Mouse (Mus musculus) left cerebral cortex, postnatal 10 days (tissue): ENCODE data around the gene Dnajc12. TPM values are rescaled to one million over a fixed set of nuclear protein-coding genes. Genes with fewer than 3 reads are reported as not detected.
"Not testable (repeated sequence)": the region's sequence is repeated elsewhere in the genome, so short reads cannot be mapped to it uniquely, and the experiment has no call there.

ENCODE experiments used
- DNase-seq, 2 experiments: peaks; one replicate each; pipeline ENCODE4 v3.0.0; 2021 to 2022; ENCODE audit warnings: low spot score in 2 of 2, mixed read lengths in 1 of 2; ENCODE audit errors: extremely low spot score in 1 of 2
- intact Hi-C: fragments of 180-260 bp; cut with DNase I; formaldehyde crosslinking; loops from one replicate; pipeline ENCODE4 v1.15.1; 2025
- total RNA-seq, 2 experiments: library from RNA; stranded (reverse); gene quantifications; 2 replicates each; pipeline ENCODE4 v1.2.3; 2021

Dnajc12 gene
- 10 to 100 TPM in 1 of 2 experiments, 1 to 10 TPM in 1; 9.0 to 13.0 TPM for total RNA-seq

DNA sequence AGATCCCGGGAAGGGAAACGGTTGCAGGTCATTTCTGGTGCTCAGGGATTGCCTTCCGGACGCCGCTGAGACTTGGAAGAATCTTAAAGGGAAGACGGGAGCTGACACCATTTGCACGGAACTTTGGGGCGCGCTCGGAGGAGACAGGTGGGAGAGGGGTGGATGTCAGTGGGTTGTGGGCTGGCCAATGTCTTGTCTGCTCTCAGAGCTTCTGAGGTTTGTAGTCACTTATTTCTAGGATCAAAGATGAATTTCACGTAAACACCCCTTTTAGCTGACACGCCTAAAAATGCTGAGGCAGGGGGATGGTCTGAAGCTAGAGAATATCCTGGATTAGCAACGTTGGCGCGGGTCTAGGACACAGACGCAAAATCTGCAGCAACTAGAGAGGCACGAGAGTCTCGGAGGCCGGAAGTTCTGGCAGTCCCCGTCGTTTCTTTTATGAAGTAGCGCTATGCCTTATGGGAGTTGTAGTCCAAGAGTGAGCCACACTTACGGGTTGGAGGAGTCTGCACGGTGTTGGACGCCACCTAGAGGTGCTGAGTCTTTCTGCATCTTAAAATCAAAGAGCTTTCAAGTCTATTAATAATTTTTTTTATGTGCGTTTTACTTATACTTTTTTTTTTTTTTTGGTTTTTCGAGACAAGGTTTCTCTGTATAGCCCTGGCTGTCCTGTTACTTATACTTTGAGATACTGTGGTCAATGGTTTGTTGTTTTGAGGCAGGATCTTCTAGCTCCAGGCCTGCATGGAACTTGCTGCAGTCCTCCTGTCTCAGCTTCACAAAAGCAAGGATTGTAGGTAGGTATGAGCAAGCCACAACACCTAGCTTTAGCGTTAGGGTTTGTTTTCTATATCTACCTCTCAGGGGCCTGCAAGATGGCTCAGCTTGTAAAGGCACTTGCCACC lies at the start of gene Dnajc12:
Dnajc12 (plus strand) TSS at position 72 of the 908 bp plus-strand sequence.
- peak; percentile 88 to 89 for DNase-seq
- intact Hi-C loops = no loop called here

GRCm38 (mm10) chr10:63336901-63337300 lies 45.3 kb upstream of the Dnajc12 start:
- intact Hi-C loops = loop anchor here (5.0 kb wide), 1 partner anchor 40 kb away; no protein-coding TSS in a partner anchor
- no peak for DNase-seq

DNA sequence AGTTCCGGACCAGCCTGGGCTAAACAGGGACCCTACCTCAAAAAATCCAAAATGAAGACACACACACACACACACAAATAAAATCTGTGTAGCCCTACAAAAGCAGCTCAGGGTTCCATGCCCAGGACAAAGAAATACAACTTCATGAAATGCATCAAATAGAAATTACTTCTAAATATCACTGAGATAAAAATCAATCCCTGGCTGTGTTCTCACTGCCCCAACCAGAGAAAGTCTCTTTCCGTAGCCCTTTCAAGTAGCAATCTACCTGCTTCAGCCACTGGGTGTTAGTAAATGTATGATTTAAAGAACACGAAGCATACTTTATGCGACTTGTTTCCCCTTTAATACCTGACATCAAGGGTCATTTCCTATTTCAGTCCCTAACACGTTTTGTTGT lies 44.9 kb upstream of the Dnajc12 start:
- no peak for DNase-seq
- intact Hi-C loops = loop anchor here (5.0 kb wide), 1 partner anchor 40 kb away; no protein-coding TSS in a partner anchor

GRCm38 (mm10) chr10:63337951-63338836 lies 44.0 kb upstream of the Dnajc12 start:
- intact Hi-C loops = loop anchor here (5.0 kb wide), 1 partner anchor 39 kb away; no protein-coding TSS in a partner anchor
- peak; percentile 6 to 75 for DNase-seq

- intact Hi-C loops = loop anchor here (5.0 kb wide), 1 partner anchor 38 kb away; no protein-coding TSS in a partner anchor
Measured at GRCm38 (mm10) chr10:63338914-63339643, 43.2 kb upstream of the Dnajc12 start.

GRCm38 (mm10) chr10:63341351-63341750 lies 40.9 kb upstream of the Dnajc12 start:
- DNase-seq = no peak
- intact Hi-C loops = no loop called here

More at GRCm38 (mm10) chr10:63338914-63339643, 43.2 kb upstream of the Dnajc12 start:
- DNase-seq = peak; percentile 79 to 93

DNA sequence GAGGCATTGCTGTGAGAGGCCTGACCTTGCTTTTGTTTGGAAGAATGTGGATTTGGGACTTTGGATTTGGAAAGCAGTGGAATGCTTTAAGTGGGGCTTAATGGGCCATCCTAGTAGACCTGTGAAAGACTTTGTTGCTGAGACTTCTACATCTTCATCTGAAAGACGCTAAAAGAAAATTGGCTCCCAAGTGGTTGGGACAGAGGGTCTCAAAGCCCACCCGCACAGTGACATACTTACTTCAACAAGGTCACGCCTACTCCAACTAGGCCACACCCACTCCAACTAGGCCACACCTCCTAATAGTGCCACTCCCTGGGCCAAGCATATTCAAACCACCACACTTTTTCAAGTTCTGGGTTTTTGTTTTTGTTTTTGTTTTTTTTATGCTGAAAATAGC lies 37.5 kb upstream of the Dnajc12 start:
- intact Hi-C loops = no loop called here

DNA sequence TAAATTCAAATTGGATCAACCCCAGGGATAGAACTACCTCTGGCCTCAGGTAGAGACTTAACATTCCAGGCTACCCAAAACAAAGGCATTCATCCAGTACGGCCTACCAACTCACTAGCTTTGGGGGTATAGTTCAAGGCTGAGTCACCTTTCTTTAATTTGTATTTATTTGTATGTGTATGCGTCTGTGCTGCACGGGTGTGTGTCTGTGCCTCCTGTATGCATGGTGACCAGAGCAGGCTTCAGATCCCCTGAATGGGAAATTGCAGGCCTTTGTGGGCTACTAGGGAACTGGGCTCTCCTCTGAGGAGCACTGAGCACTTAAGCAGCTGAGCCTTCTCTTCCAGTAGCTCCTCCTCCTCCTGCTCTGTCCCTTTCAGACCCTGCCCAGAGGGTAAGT lies 34.0 kb upstream of the Dnajc12 start:
- DNase-seq = no peak
- intact Hi-C loops = no loop called here

More for the DNA sequence above, 37.5 kb upstream of the Dnajc12 start:
- no peak for DNase-seq

- intact Hi-C loops = no loop called here
- no peak for DNase-seq
Measured at GRCm38 (mm10) chr10:63350666-63351065, 31.6 kb upstream of the Dnajc12 start.

- DNase-seq, intact Hi-C loops: not testable (repeated sequence)
Measured at GRCm38 (mm10) chr10:63351099-63351498, 31.1 kb upstream of the Dnajc12 start.

DNA sequence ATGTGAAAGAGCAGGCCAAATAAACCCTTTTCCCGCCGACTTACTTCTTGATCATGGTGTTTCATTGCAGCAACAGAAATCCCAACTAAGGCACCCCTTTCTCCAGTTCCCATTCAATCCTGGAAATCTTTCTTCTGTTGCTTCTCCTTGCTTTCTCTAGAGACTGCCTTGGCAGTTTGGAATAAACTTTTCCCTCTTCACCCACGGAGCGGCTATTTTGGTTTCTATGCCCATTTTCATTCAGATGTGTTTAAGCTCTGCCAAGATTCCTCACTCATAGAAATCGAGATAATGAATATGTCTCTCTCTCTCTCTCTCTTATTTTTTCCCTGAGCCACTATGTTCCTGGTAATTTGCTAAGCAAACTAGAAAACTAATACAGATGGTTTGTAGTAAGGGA lies 30.1 kb upstream of the Dnajc12 start:
- intact Hi-C loops = no loop called here
- peak in 1 of 2 experiments; percentile 16 for DNase-seq

DNA sequence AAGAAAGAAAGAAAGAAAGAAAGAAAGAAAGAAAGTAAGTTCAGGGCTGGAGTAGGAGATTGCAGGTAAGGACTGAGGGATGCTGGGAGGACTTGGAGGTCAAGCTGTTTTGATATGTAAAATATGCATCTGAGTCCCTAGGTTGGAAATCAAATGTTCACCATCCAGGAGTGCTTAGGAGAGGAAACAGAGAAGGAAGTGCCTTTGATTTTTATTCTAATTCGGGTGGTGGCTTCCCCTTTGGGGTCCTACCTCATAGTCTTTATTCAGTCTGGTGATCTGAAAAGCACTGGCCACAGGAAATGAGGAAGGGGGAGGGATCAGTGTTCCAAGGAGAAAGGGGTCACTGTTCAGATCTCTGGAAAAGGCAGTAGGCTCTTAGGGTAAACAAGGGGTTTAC lies 21.7 kb upstream of the Dnajc12 start:
- DNase-seq = no peak
- intact Hi-C loops = no loop called here

DNA sequence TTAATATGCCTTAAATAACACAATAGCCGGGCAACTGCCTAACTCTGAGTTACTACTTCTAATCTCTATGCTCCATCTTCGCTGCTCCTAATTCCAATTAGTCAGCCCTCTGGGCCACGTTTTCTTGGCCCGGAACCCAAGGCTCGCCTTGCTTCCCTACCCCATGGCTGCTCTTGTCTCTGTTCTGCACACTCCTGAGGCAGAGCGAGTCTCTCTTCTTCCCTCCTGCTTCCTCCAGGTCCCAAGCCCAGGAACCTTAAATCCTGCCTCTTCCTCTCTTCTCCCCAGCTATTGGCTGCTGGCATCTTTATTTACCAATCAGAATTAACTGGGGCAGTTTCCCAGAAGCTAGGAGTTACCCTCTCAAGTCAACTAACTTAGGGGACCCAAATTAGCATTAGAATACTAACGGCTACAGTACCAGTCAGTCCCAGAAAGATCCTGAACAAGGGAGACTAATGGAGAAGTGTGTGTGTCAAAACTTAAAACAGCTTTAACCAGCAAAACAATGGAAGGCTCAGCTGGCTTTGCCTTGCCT lies 16.3 kb upstream of the Dnajc12 start:
- intact Hi-C loops = no loop called here
- no peak for DNase-seq

- intact Hi-C loops = no loop called here
- no peak for DNase-seq
Measured at GRCm38 (mm10) chr10:63367386-63367785, 14.9 kb upstream of the Dnajc12 start.

DNA sequence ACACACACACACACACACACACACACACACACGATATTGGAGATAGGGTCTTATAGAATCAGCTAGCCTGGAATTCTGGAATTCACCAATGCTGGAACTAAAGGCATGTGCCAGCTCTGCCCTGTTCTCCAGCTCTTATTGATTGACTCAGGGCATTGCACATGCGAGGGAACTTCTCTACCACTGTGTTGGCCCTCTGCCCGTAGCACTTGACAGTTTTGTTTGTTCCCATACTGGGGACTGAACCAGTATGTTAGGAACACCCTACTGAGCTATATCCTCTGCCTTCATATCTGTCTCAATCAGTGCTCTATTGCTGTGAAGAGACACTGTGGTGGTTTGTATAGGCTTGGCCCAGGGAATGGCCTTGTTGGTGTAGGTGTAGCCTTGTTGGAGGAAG lies 14.2 kb upstream of the Dnajc12 start:
- no peak for DNase-seq
- intact Hi-C loops = no loop called here

- DNase-seq = no peak
- intact Hi-C loops = loop anchor here (5.0 to 10.0 kb wide), 3 partner anchors 39 to 342 kb away; no protein-coding TSS in a partner anchor
Measured at GRCm38 (mm10) chr10:63376303-63376702, 5.9 kb upstream of the Dnajc12 start.

GRCm38 (mm10) chr10:63377468-63377867 lies 4.8 kb upstream of the Dnajc12 start:
- DNase-seq = peak; percentile 48 to 66
- intact Hi-C loops = loop anchor here (5.0 to 10.0 kb wide), 3 partner anchors 40 to 343 kb away; no protein-coding TSS in a partner anchor
